Mouse (Mus musculus) liver, postnatal 0 days (tissue): Measurements from ENCODE around the gene Mpdu1.

Experiments
- CTCF ChIP-seq: sonication (generic); IDR thresholded peaks from 2 replicates; pipeline ENCODE4 v1.5.1; 2016; ENCODE audit warnings: antibody characterized with exemption, low read depth
- EP300 ChIP-seq: IDR thresholded peaks from 2 replicates; pipeline ENCODE4 v1.6.1; 2016; ENCODE audit warnings: antibody characterized with exemption, low read depth, mild to moderate bottlenecking

GRCm38 (mm10) chr11:69616781-69617180 is 45.7 kb downstream of the Mpdu1 start:
- TF ChIP-seq EP300 (no peak), CTCF (no peak)
